Comparison of ENCODE assay signal across 13 mouse cellular contexts in the genomic region with DNA sequence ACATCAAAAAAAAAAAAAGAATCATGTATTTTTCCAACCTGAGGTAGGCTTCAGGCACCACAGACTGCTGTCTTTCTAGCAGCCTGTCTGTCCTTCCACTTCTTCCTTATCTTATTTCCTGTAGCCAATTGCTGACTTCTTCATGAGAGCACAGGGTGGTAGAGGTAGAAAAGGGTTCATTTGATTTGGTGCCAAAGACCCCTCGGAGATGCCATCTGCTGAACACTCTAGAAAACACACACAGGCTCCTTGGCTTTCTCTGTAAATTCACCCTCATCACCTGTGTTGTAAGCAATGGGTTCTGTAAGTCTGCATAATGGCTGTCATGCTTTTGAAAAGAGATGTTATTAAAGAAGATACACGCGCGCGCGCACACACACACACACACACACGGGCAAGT.
DNase-seq lines count a peak whose midpoint lies in the region.
"Had no signal": no experiment of that assay in that cellular context is flagged by ENCODE, and none has a peak within 500 bp of the region (broad histone marks: within the 10 kb centered on the region; RNA-seq: fewer than 3 reads in every experiment).

No protein-coding gene starts in this region.

- peak; percentile 59 to 73 for DNase-seq in cerebellum, postnatal 10 days
- DNase-seq in cerebellum, adult 8-10 months: no peak
- DNase-seq in cerebellum, postnatal 25 days: peak; percentile 6 to 8
- no peak for DNase-seq in cerebellum, postnatal 36 days
- DNase-seq in left cerebral cortex, postnatal 4 days: peak; percentile 21
- DNase-seq in left cerebral cortex, adult 11 months (ENCODE audit: low spot score): no peak
- DNase-seq: adrenal gland, adult 8-10 months; adrenal gland, postnatal 14 days; adrenal gland, postnatal 36 days; B cell, adult 2 months; cerebellum, adult 11-12 months; cerebellum, adult 2 months; forebrain, postnatal 0 days had no signal

- intact Hi-C loops in left cerebral cortex, postnatal 4 days (cut with DNase I): no loop called here

Comparison
In these comparisons a context has a peak if more than half of its experiments do, and no peak if none do; other contexts are left out.
1. DNase-seq: peak in cerebellum, postnatal 10 days (2 of 2), cerebellum, postnatal 25 days (2 of 2) and left cerebral cortex, postnatal 4 days (single experiment); none in cerebellum, adult 8-10 months (single experiment), cerebellum, postnatal 36 days (0 of 2) and left cerebral cortex, adult 11 months (single experiment).